Mouse (Mus musculus) erythroblast, embryonic 14.5 days (primary cell): ENCODE results near the gene G6pc3.

Experiments
- GATA1 ChIP-seq: IDR thresholded peaks from 2 replicates; pipeline ENCODE4 v1.6.1; 2012; ENCODE audit warnings: low read length, inconsistent platforms, mixed read lengths
- TAL1 ChIP-seq: IDR thresholded peaks from 3 replicates; pipeline ENCODE4 v1.6.1; 2012; ENCODE audit warnings: low read length, inconsistent platforms, mixed read lengths

DNA sequence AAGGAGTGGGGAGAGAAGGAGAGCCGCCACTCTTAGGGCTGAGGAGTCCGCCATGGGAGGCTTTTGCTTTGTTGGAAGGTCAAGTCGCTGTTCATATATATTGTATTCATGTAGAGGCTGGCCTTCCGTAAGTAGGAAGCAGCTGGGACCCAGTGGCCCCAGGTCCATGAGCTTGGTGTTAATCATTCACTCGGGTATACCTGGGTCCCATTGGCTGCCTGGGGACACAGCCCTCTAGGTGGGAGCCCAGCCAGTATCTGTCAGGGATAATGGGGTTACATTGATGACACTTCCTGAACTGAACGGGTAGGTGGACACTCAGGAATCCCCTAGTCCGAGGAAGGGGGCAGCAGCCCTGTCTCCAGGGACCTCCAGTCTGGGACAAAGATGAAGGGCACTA lies 47.1 kb upstream of the G6pc3 start:
- TF ChIP-seq GATA1, result no peak
- no peak for TF ChIP-seq TAL1
